Mouse (Mus musculus) liver, embryonic 14.5 days (tissue): ENCODE data around the gene Hipk2.

Experiments
- CTCF ChIP-seq: IDR thresholded peaks from 2 replicates; pipeline ENCODE4 v1.5.1; 2016; ENCODE audit warnings: antibody characterized with exemption, low read depth, control low read depth
- EP300 ChIP-seq: IDR thresholded peaks from 2 replicates; pipeline ENCODE4 v1.6.1; 2016; ENCODE audit warnings: antibody characterized with exemption, low read depth

DNA sequence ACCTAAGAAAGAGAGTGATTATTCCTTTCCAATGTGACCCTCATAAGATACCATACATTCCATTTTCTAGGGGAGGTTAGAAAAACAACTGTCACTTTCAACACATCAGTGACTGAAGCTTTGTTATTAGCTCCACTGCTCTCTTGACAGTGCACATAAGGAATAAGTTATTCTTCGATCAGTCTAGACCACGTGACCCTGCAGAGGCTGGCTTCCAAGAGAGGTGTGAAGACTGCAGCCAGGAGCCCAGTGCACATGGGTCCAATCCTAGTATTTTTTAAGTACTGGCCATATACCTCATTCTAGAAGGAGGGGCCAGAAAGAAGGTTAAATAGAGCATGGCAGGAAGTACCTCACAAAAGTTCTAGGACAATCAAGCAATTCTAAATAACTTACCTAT, 122.9 kb downstream of the Hipk2 start:
- no peak for TF ChIP-seq CTCF
- TF ChIP-seq EP300: no peak
